Mouse (Mus musculus) limb, embryonic 10.5 days (tissue): Measurements from ENCODE around the gene Phf5a. TPM values are rescaled to one million over a fixed set of nuclear protein-coding genes. Genes with fewer than 3 reads are reported as not detected.

Source experiments
- DNase-seq: peaks from one replicate; pipeline ENCODE4 v3.0.0-alpha.2; 2017; ENCODE audit warnings: low spot score
- H3K27ac ChIP-seq: fragments of 300-500 bp; sonication (generic); 2 replicates; pipeline ENCODE4 v1.5.1; 2016; ENCODE audit warnings: mild to moderate bottlenecking
- H3K27me3 ChIP-seq: fragments of 300-500 bp; sonication (generic); 2 replicates; pipeline ENCODE4 v1.6.1; 2016; ENCODE audit warnings: low read depth, mild to moderate bottlenecking; ENCODE audit not compliant: poor library complexity, severe bottlenecking
- H3K36me3 ChIP-seq: fragments of 300-500 bp; sonication (generic); 2 replicates; pipeline ENCODE4 v1.6.1; 2016; ENCODE audit warnings: mild to moderate bottlenecking, moderate library complexity
- H3K4me1 ChIP-seq: fragments of 300-500 bp; sonication (generic); 2 replicates; pipeline ENCODE4 v1.6.1; 2016
- H3K4me3 ChIP-seq: fragments of 300-500 bp; sonication (generic); 2 replicates; pipeline ENCODE4 v1.5.1; 2016; ENCODE audit warnings: mild to moderate bottlenecking, moderate library complexity
- H3K9me3 ChIP-seq: fragments of 300-500 bp; sonication (generic); replicated peaks from 2 replicates; pipeline ENCODE4 v1.6.1; 2016; ENCODE audit warnings: mild to moderate bottlenecking
- WGBS: fragments of 180-500 bp; shearing (Covaris S2); methylation state at CpG from one replicate; pipeline ENCODE4 v1.1.7; 2016; 5-methylcytosine and 5-hydroxymethylcytosine counted together
- polyA plus RNA-seq: library from polyadenylated mRNA; unstranded; fragments of >200 nt; fragmentation: Nextera tagmentation; extraction: Ambion mirVana; gene quantifications from 2 replicates; pipeline ENCODE4 v1.2.1, GENCODE M21; 2016

Phf5a gene
- polyA plus RNA-seq, 1 experiment from 2014 or later: 256 TPM

- Histone ChIP-seq H3K27ac (peak overlapping the region; percentile 82), H3K4me1 (peaks cover 35% of the 10 kb centered on the region), H3K9me3 (no peaks in the 10 kb centered on the region), H3K27me3 (peaks cover 43% of the 10 kb centered on the region), H3K4me3 (peak overlapping the region; percentile 52; the same call in 1 of the 2 replicates), H3K36me3 (0 out of 2 replicates have a peak, but pooled peaks cover 2% of the 10 kb centered on the region)
- 58% methylated on average over 7 of the region's 7 CpGs for WGBS
- DNase-seq: no peak
Observed at GRCm38 (mm10) chr15:81836966-81837920, 34.5 kb downstream of the Phf5a start.

DNA sequence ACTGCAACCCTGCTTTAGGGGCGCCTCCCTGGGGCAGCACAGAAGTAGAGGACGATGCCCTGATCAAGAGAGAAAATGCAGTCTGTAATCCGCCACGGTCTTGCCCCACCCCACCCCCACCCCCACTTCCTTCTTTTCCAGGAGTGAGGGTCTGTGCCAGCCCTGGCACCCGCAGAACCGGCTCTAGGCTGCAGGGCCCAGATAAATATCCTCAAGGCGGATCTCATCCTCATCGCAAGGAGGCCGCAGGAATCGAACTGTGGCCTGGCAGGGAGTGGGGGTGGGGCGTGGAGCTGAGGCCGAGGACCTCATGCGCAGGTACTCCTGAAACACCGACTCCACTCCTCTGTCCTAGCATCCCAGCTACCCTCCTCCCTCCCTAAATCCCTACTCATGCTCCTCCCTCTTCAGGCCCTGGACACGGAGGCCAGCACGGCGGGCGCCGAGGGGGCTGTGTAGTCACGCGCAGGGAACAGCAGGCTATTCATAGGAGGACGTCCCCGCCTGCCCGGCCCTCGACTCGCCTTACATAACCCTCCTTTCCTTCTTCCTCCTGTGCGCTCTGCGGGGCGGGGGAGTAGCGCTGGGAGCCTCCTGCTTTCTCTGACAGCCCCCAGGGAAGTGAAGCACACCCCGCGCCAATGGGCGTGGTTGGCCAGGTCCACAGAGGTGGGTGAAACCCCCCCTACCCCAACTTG, 35.4 kb downstream of the Phf5a start:
- WGBS: 1% methylated on average over 33 of the region's 33 CpGs
- Histone ChIP-seq H3K4me1 (peaks cover 39% of the 10 kb centered on the region), H3K36me3 (0 out of 2 replicates have a peak, but pooled peaks cover 2% of the 10 kb centered on the region), H3K27me3 (peaks cover 43% of the 10 kb centered on the region), H3K4me3 (peak overlapping the region; percentile 52), H3K27ac (peak overlapping the region; percentile 82), H3K9me3 (no peaks in the 10 kb centered on the region)
- DNase-seq: peak; percentile 79

GRCm38 (mm10) chr15:81835007-81835880, 36.5 kb downstream of the Phf5a start:
- WGBS: 40% methylated on average over 10 of the region's 10 CpGs
- H3K27me3 ChIP-seq: peaks cover 43% of the 10 kb centered on the region
- 0 out of 2 replicates have a peak, but pooled peaks cover 2% of the 10 kb centered on the region for H3K36me3 ChIP-seq
- H3K4me1 ChIP-seq: peaks cover 43% of the 10 kb centered on the region
- no peaks in the 10 kb centered on the region for H3K9me3 ChIP-seq
- no peak overlapping the region; the same call in 1 of the 2 replicates for H3K27ac ChIP-seq
- DNase-seq: no peak
- H3K4me3 ChIP-seq: peak overlapping the region; percentile 52; the same call in 1 of the 2 replicates

GRCm38 (mm10) chr15:81834171-81834841, 37.4 kb downstream of the Phf5a start:
- Histone ChIP-seq H3K4me3 (no peak overlapping the region), H3K4me1 (peaks cover 43% of the 10 kb centered on the region), H3K27ac (no peak overlapping the region), H3K27me3 (peaks cover 43% of the 10 kb centered on the region), H3K36me3 (0 out of 2 replicates have a peak, but pooled peaks cover 2% of the 10 kb centered on the region), H3K9me3 (no peaks in the 10 kb centered on the region)
- no peak for DNase-seq
- 20% methylated on average over 3 of the region's 3 CpGs for WGBS

- WGBS: 75% methylated on average over 4 of the region's 4 CpGs
- no peak overlapping the region for H3K27ac ChIP-seq
- H3K27me3 ChIP-seq: peaks cover 43% of the 10 kb centered on the region
- DNase-seq: no peak
- 0 out of 2 replicates have a peak, but pooled peaks cover 3% of the 10 kb centered on the region for H3K36me3 ChIP-seq
- H3K4me1 ChIP-seq: peaks cover 43% of the 10 kb centered on the region
- no peak overlapping the region for H3K4me3 ChIP-seq
- H3K9me3 ChIP-seq: no peaks in the 10 kb centered on the region
Observed at GRCm38 (mm10) chr15:81833481-81833880, 38.2 kb downstream of the Phf5a start.

GRCm38 (mm10) chr15:81832219-81832618, 39.5 kb downstream of the Phf5a start:
- whole genome bisulfite sequencing: 96% methylated on average over 3 of the region's 3 CpGs
- no peak for DNase-seq
- peaks cover 37% of the 10 kb centered on the region for H3K27me3 ChIP-seq
- H3K9me3 ChIP-seq: no peaks in the 10 kb centered on the region
- H3K4me1 ChIP-seq: peaks cover 39% of the 10 kb centered on the region
- H3K27ac ChIP-seq: no peak overlapping the region
- no peak overlapping the region for H3K4me3 ChIP-seq
- H3K36me3 ChIP-seq: 0 out of 2 replicates have a peak, but pooled peaks cover 10% of the 10 kb centered on the region

GRCm38 (mm10) chr15:81831136-81831825, 40.4 kb downstream of the Phf5a start:
- peaks cover 27% of the 10 kb centered on the region for H3K27me3 ChIP-seq
- peak overlapping the region; percentile 21; the same call in 1 of the 2 replicates for H3K4me3 ChIP-seq
- H3K4me1 ChIP-seq: peaks cover 30% of the 10 kb centered on the region
- H3K36me3 ChIP-seq: peaks cover 11% of the 10 kb centered on the region; the same call in 1 of the 2 replicates
- peak; percentile 93 for DNase-seq
- H3K9me3 ChIP-seq: no peaks in the 10 kb centered on the region
- 17% methylated on average over 24 of the region's 24 CpGs for WGBS
- 0 out of 2 replicates have a peak overlapping the region, but pooled peaks have one; percentile 31 for H3K27ac ChIP-seq

- H3K36me3 ChIP-seq: peaks cover 18% of the 10 kb centered on the region
- DNase-seq: no peak
- WGBS: 94% methylated on average over 4 of the region's 4 CpGs
- H3K9me3 ChIP-seq: no peaks in the 10 kb centered on the region
- H3K27ac ChIP-seq: no peak overlapping the region
- H3K27me3 ChIP-seq: peaks cover 20% of the 10 kb centered on the region
- H3K4me3 ChIP-seq: no peak overlapping the region
- peaks cover 22% of the 10 kb centered on the region for H3K4me1 ChIP-seq
Observed at GRCm38 (mm10) chr15:81830530-81830929, 41.2 kb downstream of the Phf5a start.

GRCm38 (mm10) chr15:81829208-81829580, 42.5 kb downstream of the Phf5a start:
- H3K9me3 ChIP-seq: no peaks in the 10 kb centered on the region
- no peak overlapping the region for H3K4me3 ChIP-seq
- no peak overlapping the region for H3K27ac ChIP-seq
- peaks cover 6% of the 10 kb centered on the region for H3K27me3 ChIP-seq
- peaks cover 10% of the 10 kb centered on the region for H3K4me1 ChIP-seq
- 79% methylated on average over 2 of the region's 2 CpGs for WGBS
- H3K36me3 ChIP-seq: peaks cover 31% of the 10 kb centered on the region
- no peak for DNase-seq

DNA sequence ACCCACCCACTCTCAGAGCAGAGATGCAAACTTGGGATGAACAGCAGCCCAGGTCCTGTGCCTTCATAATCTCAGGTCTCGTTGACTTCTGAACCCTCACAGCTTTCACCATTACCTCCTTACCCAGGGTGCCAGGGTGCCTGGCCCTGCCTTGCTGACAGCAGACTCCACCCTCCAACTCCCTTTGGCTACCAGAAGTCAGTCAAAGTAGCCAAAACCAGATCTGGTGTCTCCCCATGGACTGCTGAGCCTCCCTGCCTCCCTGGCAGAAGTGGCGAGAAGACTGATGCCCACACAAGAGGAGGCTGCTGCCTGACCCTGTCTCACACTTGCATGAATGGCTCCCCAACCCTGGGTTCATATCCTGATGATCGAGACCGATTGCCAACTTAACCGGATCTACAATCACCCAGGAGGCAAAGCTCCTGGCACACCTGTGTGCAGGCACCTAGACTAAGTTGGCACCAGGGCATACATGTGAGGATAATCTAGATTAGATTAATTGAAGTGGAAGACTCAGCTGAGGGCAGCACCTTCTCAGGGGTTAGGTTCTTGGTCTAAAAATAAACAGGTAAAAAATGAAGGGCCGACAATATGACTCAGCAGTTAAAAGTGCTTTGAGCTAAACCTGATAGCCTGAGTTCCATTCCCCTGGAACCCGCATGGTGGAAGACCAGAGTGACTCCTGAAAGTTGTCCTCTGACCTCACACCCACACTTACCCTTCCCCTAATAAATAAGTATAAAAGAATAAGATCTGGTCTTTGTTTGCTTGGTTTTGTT, 43.1 kb downstream of the Phf5a start:
- peaks cover 8% of the 10 kb centered on the region for H3K4me1 ChIP-seq
- H3K27me3 ChIP-seq: peaks cover under 1% of the 10 kb centered on the region; the same call in 1 of the 2 replicates
- 89% methylated on average over 7 of the region's 7 CpGs for WGBS
- H3K36me3 ChIP-seq: peaks cover 37% of the 10 kb centered on the region
- H3K4me3 ChIP-seq: no peak overlapping the region
- no peaks in the 10 kb centered on the region for H3K9me3 ChIP-seq
- H3K27ac ChIP-seq: no peak overlapping the region
- DNase-seq: no peak

DNA sequence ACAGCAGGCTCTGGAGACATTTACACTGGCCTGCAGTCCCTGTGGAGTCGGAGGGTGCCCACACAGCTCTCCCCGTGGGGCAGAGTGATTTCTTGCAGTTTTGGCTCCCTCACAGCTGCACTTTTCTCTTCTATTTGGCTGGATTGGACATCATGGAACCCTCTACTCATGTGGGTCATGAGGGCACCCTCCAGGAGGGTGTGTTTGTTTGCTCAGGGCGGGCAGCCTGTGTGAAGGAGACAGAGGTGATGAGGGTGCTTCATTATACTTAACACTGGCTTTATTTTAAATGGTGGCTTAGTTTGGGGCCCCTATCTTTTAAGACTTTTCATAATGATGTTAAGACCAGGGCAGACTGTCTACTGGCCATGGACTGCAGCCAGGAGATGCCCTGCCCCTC, 46.9 kb downstream of the Phf5a start:
- 82% methylated on average over 3 of the region's 3 CpGs for WGBS
- Histone ChIP-seq H3K4me1 (no peaks in the 10 kb centered on the region), H3K27me3 (no peaks in the 10 kb centered on the region), H3K4me3 (no peak overlapping the region), H3K36me3 (peaks cover 73% of the 10 kb centered on the region), H3K9me3 (no peaks in the 10 kb centered on the region), H3K27ac (no peak overlapping the region)
- no peak for DNase-seq
